Mouse (Mus musculus) bone marrow, adult 2 months (tissue): ENCODE results near the gene Rps6ka5.

Experiments
- CTCF ChIP-seq: fragments of 200-500 bp; IDR thresholded peaks from 2 replicates; pipeline ENCODE4 v1.5.1; 2011; ENCODE audit warnings: low read length, control low read depth; ENCODE audit not compliant: control insufficient read depth, insufficient read depth
- POLR2A ChIP-seq: fragments of 200-500 bp; IDR thresholded peaks from 2 replicates; pipeline ENCODE4 v1.6.1; 2011; ENCODE audit warnings: low read depth, mild to moderate bottlenecking, control low read depth, low read length, borderline replicate concordance; ENCODE audit not compliant: control insufficient read depth

GRCm38 (mm10) chr12:100515493-100515892, 211.3 kb downstream of the Rps6ka5 start:
- TF ChIP-seq POLR2A: no peak
- TF ChIP-seq CTCF: no peak
